Mouse (Mus musculus) brain, embryonic 18.5 days (tissue): ENCODE data around the gene Rnf215.
A peak's percentile ranks its signal among the peaks of the same experiment; 100 is the strongest.
"Not testable (repeated sequence)": the region's sequence is repeated elsewhere in the genome, so short reads cannot be mapped to it uniquely, and the experiment has no call there.

Experiments used
- DNase-seq: peaks from one replicate; pipeline ENCODE4 v3.0.0-alpha.2; 2012; ENCODE audit warnings: low read depth, low spot score

Rnf215 gene

GRCm38 (mm10) chr11:4134986-4135935, at the start of gene Rnf215:
TSS of gene Rnf215 (plus strand) at chr11:4135202.
- peak; percentile 78 for DNase-seq

DNA sequence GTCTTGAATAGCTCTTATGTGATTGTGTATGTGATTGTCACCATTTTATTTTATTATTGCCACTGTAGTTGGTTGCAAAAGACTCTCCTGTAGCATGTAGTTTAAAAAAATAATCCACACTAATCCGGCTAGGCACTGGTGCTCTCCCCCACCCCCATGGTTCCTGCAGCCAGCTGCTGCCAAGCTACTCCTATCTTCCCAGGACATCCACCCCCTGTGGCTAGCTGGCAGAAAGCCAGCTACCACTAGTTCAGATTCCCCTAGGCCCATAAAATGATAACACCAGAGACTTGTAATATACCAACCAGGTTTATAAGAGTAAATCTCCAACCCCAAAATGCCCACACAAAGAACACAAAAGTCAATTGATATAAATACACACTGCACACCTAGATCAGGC, 48.8 kb upstream of the Rnf215 start:
- no peak for DNase-seq

- no peak for DNase-seq
Observed at GRCm38 (mm10) chr11:4087267-4087666, 47.7 kb upstream of the Rnf215 start.

DNA sequence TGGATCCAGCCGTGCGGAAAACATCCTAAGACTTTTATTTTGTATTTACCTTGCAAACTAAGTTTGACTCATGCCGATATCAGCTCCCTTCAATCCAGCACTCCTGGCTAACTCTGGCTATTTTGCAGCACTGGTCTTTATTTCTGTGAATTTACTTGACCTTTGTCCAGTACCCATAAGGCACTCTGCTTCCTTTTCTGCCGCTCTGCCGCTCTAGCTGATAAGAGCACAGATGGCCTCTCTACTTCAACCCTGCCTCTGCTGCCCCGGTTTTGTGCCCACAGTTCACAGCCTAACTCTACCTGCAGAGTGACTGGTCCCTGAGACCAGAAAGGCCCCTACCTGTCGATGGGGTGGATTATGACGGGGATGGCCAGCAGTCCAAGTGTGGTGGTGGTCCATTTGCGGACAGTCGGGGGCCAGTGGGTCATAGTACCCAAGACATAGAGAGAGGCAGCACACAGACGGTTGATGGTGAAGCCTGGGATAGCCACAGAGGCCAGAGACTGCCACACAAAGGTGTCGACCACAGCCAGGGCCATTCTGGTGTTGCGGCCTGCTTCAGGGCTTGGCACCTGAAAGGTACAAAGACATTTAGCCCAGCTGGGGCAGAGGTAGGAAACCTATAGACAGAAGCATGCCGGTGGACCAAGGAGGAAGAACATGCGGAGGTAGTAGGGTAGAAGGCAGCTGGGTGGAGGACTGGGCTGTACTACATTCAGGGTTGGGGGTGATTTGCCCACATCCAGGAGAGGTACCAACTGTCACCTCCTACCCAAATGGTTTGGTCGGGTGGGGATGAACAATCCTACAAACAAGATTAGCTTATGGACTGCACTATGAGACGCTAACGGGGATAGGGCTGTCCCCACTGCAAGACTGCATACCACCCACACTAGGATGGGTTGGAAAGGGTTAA, 41.3 kb upstream of the Rnf215 start:
- no peak for DNase-seq

DNA sequence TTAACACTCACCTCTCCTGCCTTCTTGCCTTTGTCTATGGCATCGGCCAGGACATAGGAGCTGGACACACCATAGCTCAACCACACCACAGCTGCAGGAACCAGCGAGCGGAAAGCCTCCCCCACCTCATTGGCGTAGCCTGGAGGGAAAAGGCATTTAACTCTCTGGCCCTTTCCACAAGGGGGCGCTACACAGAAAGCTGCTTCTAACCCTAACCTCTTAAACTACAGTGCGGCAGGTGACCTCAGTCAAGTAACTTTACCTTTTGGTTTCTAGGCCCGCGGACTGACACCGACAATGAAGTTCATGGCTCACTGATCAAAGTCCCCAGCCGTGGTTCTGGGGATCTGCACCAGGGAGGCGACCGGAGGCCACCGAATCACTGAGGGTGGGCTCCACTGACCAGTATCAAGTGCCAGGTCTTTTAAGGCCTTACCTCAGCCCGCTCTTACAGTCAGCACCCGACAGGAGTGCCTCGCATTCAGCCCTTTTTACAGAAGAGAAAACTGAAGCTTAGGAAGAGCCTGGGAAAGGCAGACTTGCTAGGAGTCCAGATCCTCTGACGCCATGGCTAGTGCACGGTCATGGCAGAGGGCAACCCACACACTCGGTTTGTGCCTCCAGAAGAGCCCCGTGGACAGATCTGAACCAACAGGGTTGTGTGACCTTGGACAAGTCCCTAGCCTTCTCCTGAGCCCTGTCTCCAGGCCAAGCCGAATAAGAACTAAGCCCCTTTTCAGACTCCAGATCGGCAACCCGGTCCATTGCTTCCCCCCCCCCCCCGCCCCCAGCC, 40.4 kb upstream of the Rnf215 start:
- no peak for DNase-seq

DNA sequence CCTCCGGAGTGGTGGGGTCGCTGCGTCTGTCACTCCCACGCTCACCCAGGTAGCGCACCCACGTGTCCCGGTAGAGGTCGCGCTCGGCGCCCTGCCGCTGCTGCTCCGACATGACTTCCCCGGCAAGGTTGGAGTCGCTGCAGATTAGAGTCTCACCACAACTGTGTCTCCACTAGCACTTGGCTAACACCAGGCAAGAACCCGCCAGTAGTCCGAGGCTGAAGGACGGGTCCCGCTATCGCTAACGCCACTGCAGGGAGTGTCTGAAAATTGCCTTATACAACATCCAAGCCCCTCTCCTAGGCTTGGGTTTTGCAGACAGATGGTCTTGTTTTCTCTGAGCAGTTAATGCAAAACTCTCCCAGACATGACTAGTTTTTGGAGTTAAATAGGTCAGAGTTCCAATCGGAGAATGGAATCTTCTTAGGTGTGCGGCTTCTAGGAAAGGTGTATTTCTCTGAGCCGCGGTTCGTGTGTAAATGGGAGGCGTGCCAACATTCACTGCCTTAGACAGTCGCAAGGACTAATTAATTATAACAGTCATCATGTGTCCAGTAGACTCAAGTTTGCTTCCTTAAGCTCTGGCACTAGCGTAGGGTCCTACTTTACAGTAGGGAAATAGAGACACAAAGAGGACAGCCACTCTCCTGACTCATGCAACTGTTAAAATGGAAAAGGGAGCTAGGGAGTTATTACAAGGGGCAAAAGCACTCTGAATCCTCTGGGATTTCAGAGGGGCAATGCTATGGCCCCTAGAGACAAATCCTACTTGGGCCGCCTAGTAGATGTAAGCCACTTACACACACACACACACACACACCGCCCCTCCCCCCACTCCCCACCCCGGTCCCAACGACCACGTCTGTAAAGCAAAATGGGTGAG, 39.6 kb upstream of the Rnf215 start, which contains the start of gene Mtfp1:
TSS of gene Mtfp1 (minus strand) at position 275 of the 883 bp plus-strand sequence.
- no peak for DNase-seq

DNA sequence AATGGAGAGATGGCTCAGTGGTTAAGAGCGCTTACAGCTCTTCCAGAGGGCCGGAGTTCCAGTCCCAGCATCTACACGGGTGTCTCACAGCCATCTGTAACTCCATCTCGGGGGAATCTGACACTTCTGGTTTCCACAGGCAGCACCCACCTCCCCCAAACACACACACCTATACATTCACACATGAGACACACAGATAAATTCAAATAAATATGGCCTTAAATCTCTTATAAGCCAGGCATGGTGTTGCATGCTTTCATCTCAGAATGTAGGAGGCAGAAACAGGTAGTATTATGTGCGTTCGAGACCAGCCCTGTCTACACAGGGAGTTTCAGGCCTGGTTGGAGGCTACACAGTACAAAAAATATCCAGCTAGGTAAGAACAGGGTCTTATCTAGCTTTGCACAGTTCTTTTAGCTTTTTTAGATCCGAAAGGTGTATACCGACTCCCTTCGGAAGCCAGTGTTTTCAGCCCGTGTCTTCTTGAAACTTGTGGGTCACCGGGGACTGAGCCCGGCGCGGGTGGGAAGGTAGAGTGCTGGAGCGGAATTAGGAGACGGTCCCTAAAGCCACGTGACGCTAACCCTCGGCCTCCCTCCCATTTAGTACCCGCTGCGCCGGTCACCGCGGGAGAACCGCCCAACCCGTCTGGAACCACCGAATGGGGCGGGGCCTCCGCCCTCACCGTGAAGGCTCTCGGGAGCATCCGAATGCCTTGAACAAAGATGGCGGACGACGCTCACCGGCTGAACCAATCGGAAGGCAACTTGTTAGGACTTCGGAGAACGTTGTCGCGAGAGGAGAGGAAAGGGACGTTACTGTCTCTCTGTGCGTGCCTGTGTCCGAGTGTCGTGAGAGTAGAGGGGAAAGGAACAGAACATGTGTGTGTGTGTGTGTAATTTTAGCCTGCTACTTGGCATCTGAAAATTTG, 38.7 kb upstream of the Rnf215 start:
- peak; percentile 97 for DNase-seq

- DNase-seq, result no peak
Observed at GRCm38 (mm10) chr11:4097091-4097621, 37.8 kb upstream of the Rnf215 start.

GRCm38 (mm10) chr11:4098120-4098519, 36.9 kb upstream of the Rnf215 start:
- no peak for DNase-seq

DNA sequence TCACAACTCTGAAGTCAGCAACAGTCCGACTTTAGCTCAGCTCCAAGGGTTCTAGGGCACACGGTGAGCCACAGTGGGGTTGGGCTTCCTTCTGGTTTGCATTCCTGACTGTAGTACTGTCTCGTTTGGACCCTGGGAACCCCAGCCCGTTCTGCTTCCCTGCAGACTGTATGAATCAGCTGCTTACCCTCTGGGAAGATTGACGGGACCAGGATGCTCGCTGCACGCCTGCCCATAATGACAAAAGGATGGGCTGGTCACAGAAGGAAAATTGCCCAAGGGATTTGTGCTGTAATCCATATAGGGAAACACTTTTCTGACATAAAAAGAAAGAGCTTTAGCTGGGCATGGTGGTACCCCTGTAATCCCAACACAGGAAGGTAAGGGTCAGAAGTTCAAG, 36.2 kb upstream of the Rnf215 start:
- no peak for DNase-seq

GRCm38 (mm10) chr11:4099447-4099846, 35.6 kb upstream of the Rnf215 start:
- DNase-seq, result no peak

GRCm38 (mm10) chr11:4101851-4102250, 33.2 kb upstream of the Rnf215 start:
- no peak for DNase-seq

DNA sequence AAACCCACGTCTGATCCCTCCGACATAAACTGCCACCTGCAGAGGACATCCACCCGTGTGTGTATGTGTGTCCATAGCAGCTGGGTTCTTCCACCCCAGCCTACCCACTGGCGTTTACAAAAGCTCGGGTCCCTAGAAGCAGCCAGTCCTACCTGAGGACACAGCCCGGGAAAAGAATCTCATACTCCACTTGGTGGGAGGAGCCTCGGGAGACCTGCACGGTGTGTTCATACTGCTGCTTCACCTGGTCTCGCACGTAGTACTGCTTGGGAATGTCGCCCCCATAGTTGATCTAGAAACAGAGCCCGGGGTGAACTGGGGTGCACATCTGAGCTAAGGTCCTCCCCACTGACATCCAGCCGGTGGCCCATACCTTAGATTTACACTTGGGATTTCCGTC, 31.5 kb upstream of the Rnf215 start:
- no peak for DNase-seq

- DNase-seq, result no peak
Observed at GRCm38 (mm10) chr11:4104989-4105388, 30.0 kb upstream of the Rnf215 start.

GRCm38 (mm10) chr11:4105444-4105843, 29.6 kb upstream of the Rnf215 start:
- DNase-seq, result no peak

DNA sequence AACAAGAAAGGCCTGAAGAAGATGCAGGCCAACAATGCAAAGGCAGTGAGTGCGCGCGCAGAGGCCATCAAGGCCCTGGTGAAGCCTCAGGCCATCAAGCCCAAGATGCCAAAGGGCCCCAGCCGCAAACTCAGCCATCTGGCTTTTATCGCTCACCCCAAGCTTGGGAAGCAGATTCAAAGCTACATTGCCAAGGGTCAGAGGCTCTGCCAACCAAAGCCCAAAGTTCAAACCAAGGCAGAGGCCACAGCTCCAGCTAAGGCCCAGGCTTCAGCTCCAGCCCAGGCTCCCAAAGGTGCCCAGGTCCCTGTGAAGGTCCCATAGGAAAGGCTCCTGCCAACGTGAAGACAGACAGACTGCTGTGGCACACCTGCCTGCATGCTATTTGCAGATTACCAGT, 27.1 kb upstream of the Rnf215 start:
- not testable (repeated sequence) for DNase-seq

DNA sequence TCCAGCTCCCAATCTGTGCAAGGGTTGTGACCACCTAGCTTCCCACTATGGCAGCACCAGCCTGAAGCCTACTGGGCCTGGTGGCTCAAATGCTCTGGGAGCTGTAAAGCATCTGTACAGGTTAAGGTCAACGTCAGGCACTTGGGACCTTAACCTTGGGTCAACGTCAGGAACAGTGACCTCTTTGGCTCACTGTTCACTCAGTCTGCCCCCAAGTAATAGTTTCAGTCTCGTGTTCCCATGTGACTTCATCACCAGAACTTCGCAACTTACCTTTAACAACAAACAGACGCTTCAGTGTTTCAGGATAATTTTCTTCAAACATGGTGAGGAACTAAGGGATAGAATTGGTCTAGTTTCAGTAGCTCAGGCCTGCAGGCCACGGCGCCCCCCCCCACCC, 26.3 kb upstream of the Rnf215 start:
- DNase-seq, result no peak

GRCm38 (mm10) chr11:4112033-4112432, 23.0 kb upstream of the Rnf215 start:
- no peak for DNase-seq

GRCm38 (mm10) chr11:4112861-4113260, 22.1 kb upstream of the Rnf215 start:
- DNase-seq, result no peak
